Mouse (Mus musculus): Measurements from ENCODE around the gene Rai1.

Gene Rai1

GRCm38 (mm10) chr11:60127048-60127447, 22.2 kb downstream of the Rai1 start:
- no peak for DNase-seq (ENCODE audit: extremely low spot score, low spot score)

DNA sequence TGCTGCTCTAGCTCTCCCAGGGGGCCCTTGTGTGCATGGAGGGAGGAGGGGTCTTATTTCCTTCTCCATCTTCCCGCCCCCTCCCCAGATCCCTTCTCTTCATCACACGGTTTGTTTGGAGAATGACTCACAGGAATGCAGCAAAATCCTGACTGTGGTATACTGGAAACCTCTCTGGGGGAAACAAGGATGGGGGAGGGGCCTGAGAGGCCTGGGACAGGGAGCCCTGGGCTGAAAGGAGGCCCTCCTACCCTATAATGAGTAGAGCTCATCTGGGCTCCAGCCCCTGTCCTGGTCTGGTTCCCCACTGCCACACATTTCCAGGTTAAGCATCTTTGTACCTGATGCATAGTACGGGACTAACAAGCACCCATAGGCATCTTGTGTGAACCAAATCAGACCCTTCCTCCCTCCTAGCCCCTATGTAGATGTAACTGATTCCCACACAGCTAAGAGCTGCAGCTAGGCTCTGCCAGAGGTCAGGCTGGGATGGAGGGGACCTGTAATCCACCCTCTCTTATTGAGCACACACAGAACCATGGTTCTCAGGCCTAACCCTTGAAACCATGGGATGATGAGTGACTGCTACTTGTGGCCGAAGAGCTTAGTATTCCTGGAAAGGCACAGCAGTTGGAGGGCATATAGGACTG, 23.2 kb downstream of the Rai1 start:
- no peak for DNase-seq (ENCODE audit: extremely low spot score, low spot score)

DNA sequence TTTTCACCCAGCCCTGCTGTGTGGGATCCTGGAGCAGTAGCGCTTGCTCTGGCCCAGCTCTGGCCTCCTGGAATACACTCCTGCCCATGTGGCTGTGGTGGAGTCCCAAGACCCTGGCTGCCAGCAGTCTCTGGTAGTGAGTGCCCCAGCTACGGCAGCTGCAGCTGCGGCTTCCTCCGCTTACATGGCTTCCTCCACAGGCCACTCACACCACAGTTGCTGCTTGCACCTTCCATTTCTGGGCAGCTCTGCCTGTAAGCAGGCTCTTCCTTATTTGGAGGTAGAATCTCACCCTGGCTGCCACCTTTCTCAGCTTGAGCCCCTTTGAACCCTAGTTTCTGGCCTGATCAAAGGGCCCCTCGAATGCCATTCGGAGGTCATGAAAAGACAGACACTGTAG, 25.7 kb downstream of the Rai1 start:
- no peak for DNase-seq (ENCODE audit: extremely low spot score, low spot score)

DNA sequence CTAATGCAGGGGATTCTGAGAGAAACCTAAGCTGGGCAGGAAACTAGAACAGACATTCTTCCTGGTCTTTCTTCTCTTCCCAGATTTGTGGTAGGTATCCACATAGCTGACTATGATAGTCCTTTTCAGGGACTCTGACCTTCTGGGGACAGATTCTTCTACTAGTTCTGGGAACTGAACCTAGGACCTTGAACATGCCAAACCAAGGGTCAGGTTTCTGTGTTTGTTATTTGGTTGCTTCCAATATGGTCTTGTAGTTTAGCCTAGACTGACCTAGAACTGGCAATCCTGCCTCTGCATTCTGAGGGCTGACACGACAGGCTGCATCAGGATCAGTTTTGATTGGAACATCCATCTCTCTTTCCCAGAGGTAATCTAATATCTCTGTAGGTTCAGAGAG, 27.2 kb downstream of the Rai1 start:
- DNase-seq (ENCODE audit: extremely low spot score, low spot score), result no peak

GRCm38 (mm10) chr11:60136491-60136890, 31.7 kb downstream of the Rai1 start:
- no peak for DNase-seq (ENCODE audit: extremely low spot score, low spot score)

- DNase-seq (ENCODE audit: extremely low spot score, low spot score), result no peak
Observed at GRCm38 (mm10) chr11:60137170-60137569, 32.4 kb downstream of the Rai1 start.

GRCm38 (mm10) chr11:60139141-60139733, 34.4 kb downstream of the Rai1 start:
- DNase-seq (ENCODE audit: extremely low spot score, low spot score), result peak; percentile 48

GRCm38 (mm10) chr11:60139734-60140371, 35.0 kb downstream of the Rai1 start:
- peak; percentile 91 for DNase-seq (ENCODE audit: extremely low spot score, low spot score)

DNA sequence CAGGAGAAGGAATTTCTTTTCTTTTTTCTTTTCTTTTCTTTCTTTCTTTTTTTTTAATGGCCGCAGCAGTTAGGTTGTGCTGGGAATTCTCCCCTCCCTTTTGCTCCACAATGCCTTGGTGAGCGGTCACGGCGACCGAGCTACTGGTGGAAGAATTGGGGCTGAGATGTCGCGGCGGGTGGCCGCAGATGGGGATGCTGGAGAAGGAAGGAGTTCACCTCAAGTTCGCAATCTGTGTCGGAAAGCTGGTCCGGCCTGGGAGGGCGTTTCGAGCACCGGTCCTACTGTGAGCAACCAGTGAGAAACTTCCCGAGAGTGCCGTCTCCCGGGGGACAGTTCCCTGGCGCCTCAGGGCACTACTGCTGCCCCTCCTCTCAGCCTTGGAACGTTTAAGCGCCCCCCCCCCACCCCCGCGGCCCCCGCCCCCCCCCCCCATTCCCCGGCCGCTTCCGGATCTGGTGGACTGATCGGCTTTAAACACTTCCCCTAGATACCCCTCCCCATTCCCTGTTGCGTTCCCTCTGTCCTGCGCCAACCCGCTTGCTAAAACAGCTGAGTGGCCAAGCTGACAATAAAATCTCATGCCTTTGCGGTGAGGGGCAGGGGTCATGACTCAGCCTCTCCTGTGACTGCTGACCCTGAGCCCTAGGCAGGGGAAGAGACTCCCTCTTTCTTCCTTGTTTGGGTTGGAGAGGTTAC, 35.9 kb downstream of the Rai1 start:
- peak; percentile 63 for DNase-seq (ENCODE audit: extremely low spot score, low spot score)

DNA sequence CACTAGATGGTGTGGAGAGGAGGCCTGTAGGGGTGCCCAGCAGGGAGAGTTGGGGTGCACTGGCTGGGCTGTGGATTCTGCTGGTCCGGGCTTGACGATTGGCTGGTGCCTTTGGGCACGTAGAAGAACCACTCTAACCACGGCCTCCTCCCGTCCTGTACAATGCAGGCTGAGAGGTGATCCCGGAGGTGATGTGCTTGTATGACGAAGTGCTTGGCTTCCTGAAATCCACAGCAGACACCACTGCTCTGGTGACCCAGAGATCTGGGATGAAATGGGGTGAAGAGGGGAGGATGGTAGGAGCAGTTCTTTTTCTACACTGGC, 36.4 kb downstream of the Rai1 start:
- no peak for DNase-seq (ENCODE audit: extremely low spot score, low spot score)

- DNase-seq (ENCODE audit: extremely low spot score, low spot score), result no peak
Observed at GRCm38 (mm10) chr11:60143086-60143485, 38.3 kb downstream of the Rai1 start.

DNA sequence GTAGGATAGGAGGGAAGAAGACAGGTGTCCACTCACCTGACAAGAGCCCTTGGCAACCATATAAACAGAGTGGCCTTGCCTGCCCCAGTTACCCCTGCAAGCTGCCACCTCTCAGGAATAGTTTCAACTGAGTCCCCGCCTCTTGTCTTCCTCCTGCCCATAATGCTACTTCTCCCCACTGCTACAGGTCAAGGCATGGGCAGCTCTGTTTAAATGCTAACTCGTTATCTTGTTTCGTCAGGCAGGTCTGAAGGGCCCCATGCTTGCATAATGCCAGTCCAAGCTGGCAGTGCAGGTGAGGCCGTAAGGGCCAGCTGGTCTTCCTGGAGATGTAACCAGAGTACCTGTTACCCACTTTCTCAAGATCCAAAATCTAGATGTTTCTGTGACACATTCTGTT, 41.4 kb downstream of the Rai1 start:
- DNase-seq (ENCODE audit: extremely low spot score, low spot score), result no peak

GRCm38 (mm10) chr11:60148591-60148990, 43.8 kb downstream of the Rai1 start:
- no peak for DNase-seq (ENCODE audit: extremely low spot score, low spot score)

DNA sequence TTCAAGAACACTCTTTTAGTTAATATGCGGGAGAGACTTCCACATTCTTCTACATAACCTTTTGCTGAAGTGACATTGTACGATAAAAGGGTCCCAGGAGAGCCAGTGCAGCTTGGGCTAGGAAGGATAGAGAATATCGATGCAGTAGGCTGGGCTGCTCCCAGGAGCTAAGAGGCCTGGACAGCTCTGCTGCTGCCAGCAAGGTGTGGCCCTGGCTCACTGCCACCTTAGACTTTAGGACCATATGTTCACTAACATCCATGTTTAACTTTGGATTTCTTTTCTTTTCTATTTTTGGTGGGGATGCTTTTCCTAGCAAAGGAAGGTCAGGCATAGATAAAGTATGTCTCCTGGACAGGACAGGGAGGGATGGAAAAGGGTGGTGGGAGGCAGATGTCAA, 44.3 kb downstream of the Rai1 start:
- no peak for DNase-seq (ENCODE audit: extremely low spot score, low spot score)

- no peak for DNase-seq (ENCODE audit: extremely low spot score, low spot score)
Observed at GRCm38 (mm10) chr11:60150677-60151076, 45.9 kb downstream of the Rai1 start.

- no peak for DNase-seq (ENCODE audit: extremely low spot score, low spot score)
Observed at GRCm38 (mm10) chr11:60152339-60152738, 47.5 kb downstream of the Rai1 start.

DNA sequence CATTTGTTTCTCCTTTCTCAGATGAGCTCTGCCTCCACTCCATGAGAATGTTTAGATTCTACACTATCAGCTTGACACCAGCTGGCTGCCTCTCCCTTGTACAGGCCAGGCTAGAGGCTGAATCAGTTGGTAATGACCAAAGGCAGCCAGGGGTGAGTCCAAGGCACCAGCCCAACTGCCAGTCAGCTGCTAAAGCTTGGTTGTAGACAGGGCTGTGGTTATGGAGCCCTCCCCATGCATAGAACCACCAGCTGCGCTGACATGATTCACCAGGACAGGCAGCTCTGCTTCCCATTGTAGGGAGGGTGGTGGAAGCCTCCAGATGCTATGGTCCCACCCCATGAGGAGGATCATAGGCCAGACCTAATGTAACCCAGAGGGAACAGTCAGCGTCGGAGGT, 49.1 kb downstream of the Rai1 start:
- DNase-seq (ENCODE audit: extremely low spot score, low spot score), result no peak

GRCm38 (mm10) chr11:60155690-60156089, 50.9 kb downstream of the Rai1 start:
- no peak for DNase-seq (ENCODE audit: extremely low spot score, low spot score)

GRCm38 (mm10) chr11:60158271-60158670, 53.5 kb downstream of the Rai1 start:
- no peak for DNase-seq (ENCODE audit: extremely low spot score, low spot score)

DNA sequence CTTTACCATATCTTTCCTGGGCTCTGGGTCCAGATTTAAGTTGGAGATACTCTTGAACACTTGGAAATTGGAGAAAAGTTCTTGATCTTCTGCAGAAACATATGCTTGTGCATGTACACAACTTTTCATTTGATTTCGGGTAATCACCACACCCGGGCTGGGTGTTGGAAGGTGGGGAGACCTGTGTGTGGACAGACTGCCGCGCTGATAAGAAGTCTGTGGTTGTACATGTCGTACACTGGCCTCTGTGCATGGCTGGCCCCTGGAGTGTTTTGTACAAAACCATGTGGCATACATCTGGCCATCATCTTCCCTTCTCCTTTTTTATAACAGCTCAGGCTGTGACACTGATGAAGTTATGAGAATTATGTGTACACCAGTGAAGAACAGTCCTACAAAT, 55.1 kb downstream of the Rai1 start:
- DNase-seq (ENCODE audit: extremely low spot score, low spot score), result no peak

DNA sequence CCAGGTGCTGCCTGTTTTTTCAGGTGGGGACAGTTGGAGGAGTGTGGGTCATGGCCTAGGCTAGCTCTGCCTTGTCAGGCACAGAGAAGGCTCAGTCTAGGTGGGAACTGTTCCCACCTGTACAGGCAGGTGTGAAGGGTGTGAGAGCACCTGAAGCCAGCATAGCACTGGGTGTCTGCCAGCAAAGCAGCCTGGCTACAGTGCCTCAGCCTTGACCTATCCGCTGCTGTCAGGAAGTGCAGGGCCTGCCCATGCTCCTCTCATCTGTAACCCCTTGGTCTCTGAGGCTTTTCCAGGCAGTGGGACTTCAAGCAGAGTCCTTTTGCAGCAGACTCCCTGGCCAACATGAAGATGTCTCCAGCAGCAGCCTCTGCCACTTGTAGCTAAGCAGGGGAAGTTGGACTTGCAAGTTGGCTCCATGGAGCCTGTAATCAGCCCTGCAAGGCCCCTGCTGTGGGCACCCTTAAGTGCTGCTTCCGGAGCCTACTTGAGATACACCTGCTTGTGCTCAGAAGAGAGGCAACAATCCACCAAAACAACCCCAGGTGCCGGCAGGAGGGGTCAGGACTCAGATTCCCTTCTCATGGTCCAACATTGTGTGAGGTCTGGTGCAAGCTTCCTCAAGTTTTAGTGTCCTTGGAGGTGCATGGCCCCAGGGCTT, 55.8 kb downstream of the Rai1 start:
- no peak for DNase-seq (ENCODE audit: extremely low spot score, low spot score)
